Mouse (Mus musculus) CD8-positive naive resting alpha-beta T cell, adult 2 months (primary cell): ENCODE results near the gene Esrrb.

Source experiments
- DNase-seq, 2 experiments: peaks; one replicate each; pipeline ENCODE4 v3.0.0; 2022; ENCODE audit warnings: low read depth in 2 of 2, low spot score in 2 of 2

Esrrb gene

DNA sequence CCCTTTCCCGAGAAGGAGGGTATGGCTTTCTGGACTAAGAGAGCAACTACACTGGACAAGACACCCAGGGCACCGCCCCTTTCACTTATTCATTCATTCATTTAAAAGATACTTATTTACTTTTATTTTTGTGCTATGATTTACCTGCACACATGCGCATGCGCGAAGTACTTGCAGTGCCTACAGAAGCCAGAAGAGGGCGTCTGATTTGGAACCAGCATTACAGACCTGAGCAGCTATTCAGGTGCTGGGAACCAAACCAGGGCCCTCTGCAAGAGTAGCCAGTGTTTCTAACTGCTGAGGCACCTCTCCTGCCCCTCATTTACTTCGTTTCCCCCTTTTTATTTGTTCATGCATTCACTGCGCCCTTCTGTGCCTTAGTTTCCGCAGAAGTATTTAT lies 198.0 kb downstream of the Esrrb start:
- DNase-seq, result no peak

DNA sequence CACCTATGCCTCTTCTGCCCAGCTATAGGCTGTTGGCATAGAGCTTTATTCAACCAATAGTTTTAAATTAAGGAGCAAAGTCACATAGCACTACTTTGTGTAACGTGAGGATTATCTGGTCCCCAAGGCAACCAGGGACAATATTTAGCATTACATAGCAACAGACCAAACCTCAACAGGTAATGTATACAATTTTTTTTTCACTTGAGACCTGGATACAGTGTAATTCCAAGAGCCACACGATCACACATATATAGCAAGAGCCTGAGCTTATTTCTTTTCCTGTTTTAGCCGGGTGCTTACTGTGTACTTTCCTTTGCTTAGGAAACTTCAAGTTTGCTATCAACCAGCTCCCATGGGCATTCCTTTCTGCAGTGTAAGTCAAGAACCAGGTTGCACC lies 201.8 kb downstream of the Esrrb start:
- no peak for DNase-seq

DNA sequence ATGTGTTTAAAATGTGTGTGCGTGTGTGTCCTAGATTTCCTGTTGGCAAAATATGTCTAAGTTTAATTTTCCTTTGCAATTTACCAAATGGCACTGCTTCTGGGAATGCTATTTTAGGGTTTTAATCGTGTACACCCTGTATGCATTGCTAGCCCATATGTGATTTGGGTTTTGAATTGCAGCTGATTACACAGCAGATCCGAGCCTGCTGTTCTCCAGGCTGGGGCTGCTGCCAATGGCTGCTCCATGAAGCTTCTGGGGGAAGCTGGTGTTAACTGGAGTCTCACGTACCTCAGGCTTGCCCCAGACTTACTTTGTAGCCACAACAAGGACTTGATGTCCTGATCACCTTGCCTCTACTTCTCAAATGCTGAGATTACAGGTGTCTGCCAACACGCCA lies 205.1 kb downstream of the Esrrb start:
- no peak for DNase-seq
